Mouse (Mus musculus) embryonic stem cell, embryonic (primary cell): ENCODE data around the gene Tnk2.

Experiments used
- CTCF ChIA-PET, 4 experiments: fragments of 300-600 bp in 2 of 4; fragments of 350-600 bp in 2 of 4; sonication (Branson Sonifier 250); formaldehyde crosslinking; loops; one replicate each; lab custom pipeline; 2022; ENCODE audit warnings: inconsistent platforms in 2 of 4; lab: Charles Lee
- POLR2A ChIA-PET, 4 experiments: fragments of 300-600 bp in 2 of 4; fragments of 350-600 bp in 2 of 4; sonication (Branson Sonifier 250); formaldehyde crosslinking; loops; one replicate each; lab custom pipeline; 2022; ENCODE audit warnings: antibody characterized with exemption in 4 of 4, inconsistent platforms in 1 of 4; lab: Charles Lee

The Tnk2 gene

GRCm38 (mm10) chr16:32723767-32724166, 80.1 kb downstream of the Tnk2 start:
- ChIA-PET CTCF (interaction anchor here in 2 of 4 experiments (0.5 to 2.1 kb wide), 2 partner anchors 26 kb away, joined by 4 to 7 read pairs; no protein-coding TSS in a partner anchor), POLR2A (interaction anchor here in 1 of 4 experiments (0.6 to 1.5 kb wide), 4 partner anchors 8 to 56 kb away, joined by 4 to 5 read pairs (median 4); no protein-coding TSS in a partner anchor)

GRCm38 (mm10) chr16:32724259-32724658, 80.6 kb downstream of the Tnk2 start:
- POLR2A ChIA-PET, result interaction anchor here in 1 of 4 experiments (0.7 to 1.5 kb wide), 3 partner anchors 9 to 55 kb away, joined by 4 to 5 read pairs (median 4); no protein-coding TSS in a partner anchor
- CTCF ChIA-PET, result interaction anchor here in 1 of 4 experiments (0.6 kb wide), 1 partner anchor 15 kb away, joined by 3 read pairs; no protein-coding TSS in a partner anchor

- POLR2A ChIA-PET, result interaction anchor here in 1 of 4 experiments (0.6 kb wide), 2 partner anchors 56 to 178 kb away, joined by 3 read pairs; no protein-coding TSS in a partner anchor
- CTCF ChIA-PET, result no interaction called here
These were observed 82.8 kb downstream of the Tnk2 start for GRCm38 (mm10) chr16:32726501-32726900.

- ChIA-PET CTCF (interaction anchor here in 3 of 4 experiments (0.5 to 1.6 kb wide), 4 partner anchors 13 to 44 kb away, joined by 3 to 5 read pairs (median 4); no protein-coding TSS in a partner anchor), POLR2A (interaction anchor here in 1 of 4 experiments (0.6 kb wide), 1 partner anchor 318 kb away, joined by 10 read pairs; no protein-coding TSS in a partner anchor)
These were observed 84.6 kb downstream of the Tnk2 start for GRCm38 (mm10) chr16:32728240-32728639.

GRCm38 (mm10) chr16:32728730-32729129, 85.1 kb downstream of the Tnk2 start:
- POLR2A ChIA-PET, result interaction anchor here in 1 of 4 experiments (0.6 kb wide), 1 partner anchor 318 kb away, joined by 10 read pairs; no protein-coding TSS in a partner anchor
- CTCF ChIA-PET, result interaction anchor here in 2 of 4 experiments (0.5 to 1.6 kb wide), 2 partner anchors 13 to 23 kb away, joined by 5 read pairs; no protein-coding TSS in a partner anchor
